Mouse (Mus musculus) CD4-positive helper T cell, adult 2 months (primary cell): ENCODE data around the gene Slco4c1.

Experiments used
- DNase-seq: peaks from one replicate; pipeline ENCODE4 v3.0.0-alpha.2; 2012; ENCODE audit warnings: low read depth, missing footprints, low spot score

The Slco4c1 gene

GRCm38 (mm10) chr1:96770283-96770682 is 101.7 kb downstream of the Slco4c1 start:
- DNase-seq, result no peak

DNA sequence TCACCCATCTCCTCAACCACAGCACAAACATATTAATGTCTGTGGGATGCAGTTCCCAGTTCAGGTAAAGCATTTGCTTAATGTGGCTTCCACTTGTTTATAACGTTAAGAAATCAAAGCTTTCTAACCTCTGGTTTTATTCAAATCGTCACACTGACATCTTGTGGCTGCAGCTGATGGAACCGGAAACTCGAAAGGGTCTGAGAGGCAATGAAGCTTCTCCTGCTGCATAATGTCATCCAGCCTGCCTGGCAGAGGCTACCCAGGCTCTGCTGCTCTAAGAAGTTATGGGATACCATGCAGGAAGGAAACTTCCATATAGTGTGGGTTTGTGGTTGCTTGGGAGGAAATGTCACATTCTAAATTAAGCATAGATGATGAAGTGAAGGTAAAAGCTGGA is 103.7 kb downstream of the Slco4c1 start:
- DNase-seq, result no peak

DNA sequence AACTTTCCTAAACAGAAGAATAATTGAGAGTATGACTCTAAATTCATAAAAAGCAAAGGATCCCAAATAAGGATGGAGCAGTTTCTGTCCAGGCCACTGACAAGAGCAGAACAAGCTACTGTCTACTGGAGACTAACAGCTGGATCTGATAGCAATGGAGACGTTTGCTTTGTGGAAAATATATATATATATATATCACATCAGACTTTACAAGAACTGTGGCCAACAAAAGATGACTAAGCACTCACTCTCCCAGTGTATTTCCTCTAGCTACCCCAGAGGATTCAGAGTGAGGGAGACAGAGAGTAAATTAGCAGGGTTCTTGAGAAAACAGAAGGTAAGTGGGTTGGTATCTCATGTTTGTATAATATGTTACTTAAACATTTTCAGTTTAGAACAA is 105.4 kb downstream of the Slco4c1 start:
- DNase-seq, result no peak
